Mouse (Mus musculus): ENCODE data around the gene Ssc4d.
A peak's percentile ranks its signal among the peaks of the same experiment; 100 is the strongest.

Ssc4d gene

DNA sequence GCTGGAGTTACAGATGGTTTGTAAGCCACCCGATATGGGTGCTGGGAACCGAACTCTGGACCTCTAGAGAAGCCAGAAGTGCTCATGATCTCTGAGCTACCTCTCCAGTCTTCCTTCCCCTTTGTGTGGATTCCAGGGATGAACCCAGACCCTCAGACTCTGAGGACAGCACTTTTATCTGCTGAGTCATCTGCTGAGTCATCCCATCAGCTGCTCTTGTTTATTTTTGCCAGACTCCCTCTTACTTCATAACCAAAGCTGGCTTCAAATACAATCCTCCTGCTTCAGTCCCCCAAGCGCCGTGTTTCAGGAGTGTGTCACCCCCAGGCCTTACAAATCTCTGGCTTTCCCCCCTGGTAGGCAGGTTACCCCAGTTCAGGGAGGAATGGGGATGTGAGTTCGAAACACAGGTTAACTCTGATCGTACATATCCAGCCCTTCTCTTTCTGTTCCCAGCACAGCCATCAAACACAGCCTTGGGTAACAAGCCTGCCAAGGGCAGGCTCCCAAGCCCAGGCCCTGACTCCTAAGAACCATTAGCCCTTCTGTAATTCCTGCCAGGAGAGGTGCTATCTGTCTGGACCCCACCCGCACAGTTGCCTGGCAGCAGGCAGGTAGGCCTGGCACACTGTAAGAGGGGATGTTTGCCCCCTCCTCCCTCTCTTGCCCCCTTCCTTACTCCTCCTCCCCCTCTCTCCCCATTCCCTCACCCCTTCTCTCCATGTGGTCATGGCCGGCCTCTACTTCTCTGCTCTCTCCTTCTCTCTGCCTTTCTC, 1.8 kb upstream of the Ssc4d start:
- no peak for DNase-seq (ENCODE audit: low spot score in 2 of 2)

DNA sequence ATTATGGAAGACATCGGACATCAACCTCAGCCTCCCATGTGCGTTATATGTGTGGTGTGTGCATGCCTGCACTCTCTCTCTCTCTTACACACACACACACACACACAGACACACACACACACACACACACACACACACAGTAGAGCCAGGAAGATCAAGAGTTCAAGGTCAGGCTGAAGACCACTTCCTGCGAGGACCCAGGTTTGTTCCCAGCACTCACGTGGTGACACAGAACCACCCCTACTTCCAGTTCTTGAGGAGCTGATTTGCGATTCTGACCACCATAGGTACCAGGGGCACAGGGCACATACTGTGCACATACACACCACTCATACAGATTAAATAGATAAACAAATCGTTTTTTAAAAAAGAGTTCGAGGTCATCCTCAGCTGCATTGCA, 2.5 kb downstream of the Ssc4d start:
- DNase-seq (ENCODE audit: low spot score in 2 of 2) = no peak

DNA sequence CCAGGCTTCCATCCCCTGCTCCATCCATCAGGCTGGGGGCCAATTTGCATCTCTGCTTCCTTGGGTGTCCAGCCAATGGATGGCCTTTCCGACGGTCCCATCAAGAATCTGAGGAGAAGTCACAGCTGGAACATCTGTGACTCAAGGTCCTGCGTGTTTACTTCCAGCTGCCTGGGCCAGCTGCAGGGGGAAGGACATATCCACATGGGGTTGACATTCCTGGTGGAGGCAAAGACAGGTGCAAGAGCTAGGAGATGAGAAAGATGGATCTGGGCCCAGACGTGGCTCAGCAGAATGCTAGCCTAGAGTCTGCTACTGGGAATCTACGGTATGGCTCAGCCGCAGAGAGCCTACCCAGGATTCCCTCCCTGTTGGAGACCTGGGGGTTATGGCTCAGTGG, 4.1 kb downstream of the Ssc4d start:
- no peak for DNase-seq (ENCODE audit: low spot score in 2 of 2)

DNA sequence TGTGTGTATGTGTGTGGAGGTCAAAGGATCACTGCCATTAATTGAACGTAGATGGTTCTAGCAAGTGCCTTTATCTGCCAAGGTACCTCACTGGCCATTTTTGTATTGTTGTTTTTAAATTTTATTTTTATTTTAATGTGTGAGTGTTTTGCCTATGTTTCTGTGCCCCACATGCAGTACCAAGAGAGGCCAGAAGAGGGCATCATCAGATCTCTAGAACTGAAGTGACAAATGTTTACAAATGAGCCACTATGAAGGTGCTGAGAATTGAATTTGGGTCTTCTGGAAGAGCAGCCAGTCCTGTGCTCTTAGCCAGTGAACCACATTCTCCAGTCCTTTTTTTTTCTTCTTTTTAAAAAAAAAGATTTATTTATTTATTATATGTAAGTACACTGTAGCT, 5.5 kb downstream of the Ssc4d start:
- peak in 1 of 2 experiments; percentile 57 for DNase-seq (ENCODE audit: low spot score in 2 of 2)

DNA sequence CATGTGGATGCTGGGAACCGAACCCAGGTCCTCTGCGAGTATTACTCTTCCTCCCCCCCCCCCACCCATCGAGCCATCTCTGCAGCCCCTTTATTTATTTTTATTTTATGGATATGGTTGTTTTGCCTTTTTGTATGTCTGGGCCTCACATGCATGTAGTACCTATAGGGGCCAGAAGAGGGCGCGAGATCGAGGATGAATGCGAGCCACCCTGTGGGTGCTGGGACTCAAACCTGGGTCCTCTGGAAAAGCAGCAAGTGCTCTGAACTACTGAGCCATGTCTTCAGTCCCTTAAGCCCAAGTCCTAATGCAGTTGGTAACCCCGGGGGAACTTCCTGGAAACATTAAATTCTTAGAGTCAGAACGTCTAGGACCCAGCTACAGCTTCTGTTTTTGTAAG, 7.5 kb downstream of the Ssc4d start:
- DNase-seq (ENCODE audit: low spot score in 2 of 2) = no peak

DNA sequence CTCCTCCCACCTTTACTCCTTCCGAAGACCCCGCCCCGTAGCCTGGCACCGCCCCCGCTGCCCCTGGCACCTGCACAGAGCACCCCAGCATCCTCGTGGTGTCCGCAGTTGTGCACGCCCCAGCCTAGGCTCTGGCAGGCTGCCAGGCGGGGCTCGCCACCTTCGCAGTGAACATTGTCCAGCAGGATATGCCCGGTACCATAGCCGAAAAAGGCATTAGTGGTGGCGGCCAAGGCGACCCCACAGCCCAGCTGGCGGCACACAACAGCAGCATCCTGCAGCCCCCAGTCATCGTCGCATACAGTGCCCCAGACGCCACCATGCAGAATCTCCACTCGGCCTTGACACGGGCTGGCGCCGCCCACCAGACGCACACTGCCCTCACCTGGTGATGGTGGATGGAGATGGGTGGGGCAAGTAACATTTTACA, 8.8 kb downstream of the Ssc4d start:
- DNase-seq (ENCODE audit: low spot score in 2 of 2) = peak in 1 of 2 experiments; percentile 44

DNA sequence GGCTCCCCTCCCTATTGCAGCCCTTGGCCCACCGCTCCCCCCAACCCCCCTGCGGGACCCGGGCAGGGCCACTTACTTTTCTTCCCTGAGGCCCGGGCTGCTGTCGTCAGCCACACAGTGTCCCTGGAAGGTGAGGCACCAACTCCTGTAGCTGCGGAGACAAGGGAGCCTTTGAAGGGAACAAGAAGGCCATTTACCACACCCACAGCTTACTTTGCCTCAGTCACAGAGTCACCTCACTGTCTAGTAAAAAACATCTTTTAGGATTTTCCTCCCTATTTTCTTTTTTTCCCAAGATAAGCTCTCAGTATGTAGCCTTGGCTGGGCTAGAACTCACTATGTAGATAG, 11.1 kb downstream of the Ssc4d start:
- no peak for DNase-seq (ENCODE audit: low spot score in 2 of 2)

DNA sequence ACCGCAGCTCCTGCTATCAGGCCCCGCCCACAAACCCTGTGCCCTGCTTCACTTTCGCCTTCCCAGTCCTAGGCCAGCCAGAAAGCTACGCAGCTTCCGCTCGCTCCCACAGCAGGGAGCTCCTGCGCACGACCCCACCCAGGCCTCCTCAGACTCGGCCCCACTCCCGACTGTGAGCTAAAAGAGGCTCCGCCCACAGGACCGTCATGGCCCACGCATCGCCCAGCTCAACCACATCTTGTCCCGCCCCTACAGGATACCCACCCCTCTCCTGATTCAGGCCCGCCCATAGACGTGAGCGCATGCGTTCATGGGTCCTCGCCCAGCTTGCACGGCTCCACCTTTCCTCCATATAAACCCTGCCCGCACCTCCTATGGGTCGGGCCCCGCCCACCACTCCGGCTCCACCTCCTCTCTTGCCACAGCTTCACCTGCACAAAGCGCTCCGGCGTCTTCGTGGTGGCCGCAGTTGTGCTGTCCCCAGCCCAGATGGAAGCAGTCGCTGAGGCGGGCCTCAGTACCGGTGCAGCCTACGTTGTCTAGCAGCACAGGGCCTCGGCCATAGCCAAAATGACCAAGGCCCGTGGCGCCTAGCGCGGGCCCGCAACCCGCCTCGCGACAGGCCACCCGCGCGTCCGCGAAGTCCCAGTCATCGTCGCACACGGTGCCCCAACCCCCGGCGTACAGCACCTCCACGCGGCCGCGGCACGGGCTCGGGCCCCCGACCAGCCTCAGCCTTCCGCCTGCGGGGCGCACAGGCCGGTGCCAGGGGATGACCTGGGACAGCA, 11.6 kb downstream of the Ssc4d start:
- DNase-seq (ENCODE audit: low spot score in 2 of 2) = peak; percentile 84 to 94

DNA sequence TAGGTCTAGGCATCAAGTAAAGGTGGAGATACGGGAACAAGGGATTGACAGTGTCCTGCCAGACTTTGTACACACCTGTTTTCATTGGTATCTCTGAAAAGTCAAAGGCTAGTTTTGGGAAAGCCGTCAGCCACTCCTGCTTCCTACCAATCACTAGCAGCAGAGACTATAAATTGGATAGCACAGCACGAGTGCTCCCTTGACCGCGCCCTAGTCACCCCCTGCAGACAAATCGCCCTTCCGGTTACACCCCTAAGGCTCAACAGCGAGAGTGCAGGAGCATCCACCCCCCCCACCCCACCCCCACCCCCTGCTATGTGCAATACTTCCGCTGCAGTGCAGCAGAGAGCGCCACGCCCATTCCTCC, 12.2 kb downstream of the Ssc4d start:
- no peak for DNase-seq (ENCODE audit: low spot score in 2 of 2)

DNA sequence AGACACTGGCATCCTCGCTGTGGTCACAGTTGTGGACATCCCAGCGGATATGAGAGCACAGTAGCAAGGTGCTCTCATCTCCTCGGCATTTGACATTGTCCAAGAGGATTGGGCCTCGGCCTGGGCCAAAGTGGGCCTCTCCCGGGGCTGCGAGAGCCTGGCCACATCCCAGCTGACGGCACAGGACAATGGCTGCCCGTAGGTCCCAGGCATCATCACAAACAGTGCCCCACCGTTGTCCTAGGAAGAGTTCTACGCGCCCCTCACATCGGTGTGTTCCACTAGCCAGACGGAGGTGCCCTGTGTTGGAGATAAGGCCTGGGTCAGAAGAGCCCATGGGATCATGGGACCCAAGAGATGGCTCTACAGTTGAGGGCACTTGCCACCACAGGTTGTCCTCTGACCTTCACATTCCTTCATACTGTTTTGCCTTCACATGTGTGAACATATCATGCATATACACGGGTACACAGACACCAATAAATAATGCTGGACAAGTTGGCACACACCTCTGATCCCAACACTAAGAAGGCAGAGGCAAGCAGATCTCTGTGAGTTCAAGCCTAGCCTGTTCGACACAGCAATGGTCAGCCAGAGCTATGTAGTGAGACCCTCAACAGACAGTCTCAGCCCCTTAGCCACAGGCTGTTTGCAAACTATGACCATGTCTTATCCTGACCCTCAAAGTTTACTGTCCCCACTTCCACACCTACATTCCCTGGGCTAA, 13.3 kb downstream of the Ssc4d start:
- no peak for DNase-seq (ENCODE audit: low spot score in 2 of 2)

DNA sequence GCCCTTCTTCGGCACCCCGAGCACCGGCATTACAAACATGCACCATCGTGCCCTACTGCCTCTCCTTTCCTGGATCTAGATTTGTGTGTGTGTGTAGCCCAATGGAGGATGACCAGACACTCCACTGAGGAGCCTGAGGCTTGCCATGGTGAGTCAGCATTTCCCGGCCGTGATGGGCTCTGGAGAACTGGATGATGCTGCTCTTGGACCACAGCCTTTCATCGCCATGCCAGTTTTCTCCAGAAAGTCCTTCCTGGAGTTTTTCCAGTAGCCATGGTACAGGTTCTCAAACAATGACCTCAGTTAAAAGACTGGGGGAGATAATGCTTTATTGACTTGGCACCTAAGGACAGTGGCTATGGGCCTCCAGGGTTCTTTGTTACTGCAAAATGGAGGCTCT, 14.4 kb downstream of the Ssc4d start:
- no peak for DNase-seq (ENCODE audit: low spot score in 2 of 2)

DNA sequence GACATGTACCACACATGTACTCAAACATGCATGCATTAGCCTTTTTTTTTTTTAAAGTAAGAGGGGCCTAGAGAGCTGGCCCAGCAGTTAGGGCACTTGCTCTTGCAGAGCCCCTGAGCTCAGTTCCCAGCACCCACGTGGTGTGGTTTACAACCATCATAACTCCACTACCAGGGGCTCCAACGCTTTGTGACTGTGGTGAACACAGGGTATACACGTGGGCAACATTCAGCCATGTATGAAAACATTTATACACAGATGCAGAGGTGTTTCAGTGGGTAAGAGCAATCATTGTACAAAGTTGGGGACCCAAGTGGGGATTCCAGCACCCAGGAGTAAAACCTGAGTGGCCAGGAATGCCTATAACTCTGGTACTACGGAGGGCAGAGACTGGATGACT, 16.0 kb downstream of the Ssc4d start:
- no peak for DNase-seq (ENCODE audit: low spot score in 2 of 2)

DNA sequence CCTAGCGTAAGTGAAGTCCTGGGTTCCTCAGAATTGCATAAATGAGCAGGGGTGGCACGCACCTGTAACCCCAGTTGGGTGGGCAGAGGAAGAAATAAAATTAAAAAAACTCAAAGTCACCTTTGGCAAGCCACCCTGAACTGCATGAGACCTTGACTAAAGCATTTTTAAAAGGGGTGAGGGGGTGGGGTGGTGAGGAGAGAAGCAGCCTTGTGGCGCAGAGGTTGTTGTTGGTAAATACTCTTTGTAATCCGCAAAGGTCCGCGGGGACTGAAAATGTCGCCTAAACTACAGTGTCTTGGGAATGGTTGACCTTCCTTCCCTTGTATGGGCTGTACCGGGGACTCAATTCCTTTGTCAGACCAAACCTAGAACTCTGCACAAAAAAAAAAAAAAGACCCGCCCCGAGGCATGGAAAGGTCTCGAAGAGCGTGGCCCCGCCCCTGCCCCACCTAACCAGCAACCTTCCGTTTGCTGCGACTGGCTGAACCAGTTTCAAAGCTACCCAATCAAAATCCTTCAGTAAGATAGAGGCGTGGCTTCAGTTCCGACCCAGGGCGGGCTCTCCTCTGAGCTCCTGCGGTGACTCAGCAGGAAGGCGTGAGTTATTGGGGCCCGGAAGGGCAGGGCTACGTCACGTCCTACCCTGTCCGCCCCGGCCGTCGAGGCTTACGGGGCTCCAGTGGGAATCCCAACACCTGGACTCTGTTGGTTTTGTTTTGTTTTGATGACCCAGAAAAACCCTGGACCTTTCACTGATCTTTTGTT, 16.9 kb downstream of the Ssc4d start:
- peak; percentile 61 to 76 for DNase-seq (ENCODE audit: low spot score in 2 of 2)

DNA sequence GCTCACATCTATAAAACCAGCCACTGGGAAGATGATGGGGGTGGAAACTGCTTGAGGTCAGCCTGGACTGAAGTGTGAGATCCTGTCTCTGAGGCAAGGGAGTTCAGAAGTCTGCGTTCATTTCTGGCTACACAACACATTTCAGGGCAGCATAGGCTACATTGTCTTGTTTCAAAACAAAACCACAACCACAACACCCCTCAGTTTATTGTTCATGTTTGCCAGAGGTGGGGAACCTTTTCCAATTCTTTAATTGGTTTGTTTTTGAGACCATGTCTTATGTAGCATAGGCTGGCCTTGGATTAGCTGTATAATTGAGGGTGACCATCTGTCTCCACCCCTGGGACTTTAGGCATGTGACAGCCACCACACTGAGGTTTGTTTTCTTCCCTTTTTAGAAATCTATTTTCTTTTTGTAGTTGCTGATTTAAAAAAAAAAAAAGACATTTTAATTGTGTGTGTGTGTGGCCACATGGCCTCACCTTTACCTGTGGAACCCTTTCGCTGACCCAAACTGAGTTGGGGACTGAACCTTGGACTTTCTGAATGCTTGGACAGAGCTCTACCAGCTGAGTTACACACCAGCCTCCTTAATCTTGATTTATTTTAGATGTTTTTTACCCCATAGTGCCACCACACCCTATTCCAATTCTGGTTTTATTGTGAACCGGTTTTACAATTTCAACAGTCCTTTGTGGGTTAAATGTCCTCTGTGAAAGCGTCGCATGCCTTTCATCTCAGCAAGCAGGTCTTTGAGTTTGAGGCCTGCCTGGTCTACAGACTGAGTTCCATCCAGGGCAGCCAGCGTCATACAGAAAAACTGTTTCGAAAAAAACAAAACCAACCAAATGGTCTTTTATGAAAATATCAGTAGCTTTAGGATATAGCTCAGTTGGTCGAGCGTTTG, 17.8 kb downstream of the Ssc4d start:
- DNase-seq (ENCODE audit: low spot score in 2 of 2) = no peak

DNA sequence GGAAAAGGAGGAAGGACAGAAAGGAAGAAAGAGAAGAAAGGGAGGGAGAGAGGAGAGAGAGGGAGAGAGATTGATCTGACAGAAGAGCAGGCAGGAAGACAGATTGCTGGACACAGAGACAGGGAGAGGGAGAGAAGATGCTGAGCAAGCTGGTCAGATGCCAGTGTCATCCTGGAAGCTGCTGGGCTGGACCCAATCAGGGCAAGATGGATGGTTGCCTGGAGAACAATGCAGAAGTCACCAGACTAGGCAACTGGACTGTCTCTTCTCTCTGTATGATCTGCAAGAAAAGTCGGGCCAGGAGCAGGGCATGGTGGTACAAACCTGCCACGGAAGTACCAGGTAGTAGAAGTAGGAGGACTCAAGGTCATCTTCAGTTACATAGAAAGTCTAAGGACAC, 21.5 kb downstream of the Ssc4d start:
- DNase-seq (ENCODE audit: low spot score in 2 of 2) = no peak

DNA sequence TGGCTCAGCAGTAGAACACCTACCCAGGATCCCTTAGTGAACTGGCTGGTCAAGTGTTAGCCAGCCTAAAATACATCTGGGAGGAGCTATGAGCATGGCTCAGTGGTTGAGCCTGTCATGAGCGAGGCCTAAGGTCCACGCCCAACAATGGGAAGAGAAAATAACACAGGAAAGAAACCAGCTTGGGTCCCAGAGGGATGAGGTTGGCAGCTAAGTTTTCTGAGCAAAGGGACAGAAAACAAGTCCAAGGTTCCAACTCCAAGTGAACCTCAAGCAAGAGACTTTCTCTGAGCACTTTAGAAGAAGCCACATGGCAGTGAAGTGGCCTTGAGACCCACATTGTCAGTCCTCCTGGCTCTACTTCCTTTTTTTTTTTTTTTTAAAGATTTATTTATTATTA, 22.7 kb downstream of the Ssc4d start:
- no peak for DNase-seq (ENCODE audit: low spot score in 2 of 2)

DNA sequence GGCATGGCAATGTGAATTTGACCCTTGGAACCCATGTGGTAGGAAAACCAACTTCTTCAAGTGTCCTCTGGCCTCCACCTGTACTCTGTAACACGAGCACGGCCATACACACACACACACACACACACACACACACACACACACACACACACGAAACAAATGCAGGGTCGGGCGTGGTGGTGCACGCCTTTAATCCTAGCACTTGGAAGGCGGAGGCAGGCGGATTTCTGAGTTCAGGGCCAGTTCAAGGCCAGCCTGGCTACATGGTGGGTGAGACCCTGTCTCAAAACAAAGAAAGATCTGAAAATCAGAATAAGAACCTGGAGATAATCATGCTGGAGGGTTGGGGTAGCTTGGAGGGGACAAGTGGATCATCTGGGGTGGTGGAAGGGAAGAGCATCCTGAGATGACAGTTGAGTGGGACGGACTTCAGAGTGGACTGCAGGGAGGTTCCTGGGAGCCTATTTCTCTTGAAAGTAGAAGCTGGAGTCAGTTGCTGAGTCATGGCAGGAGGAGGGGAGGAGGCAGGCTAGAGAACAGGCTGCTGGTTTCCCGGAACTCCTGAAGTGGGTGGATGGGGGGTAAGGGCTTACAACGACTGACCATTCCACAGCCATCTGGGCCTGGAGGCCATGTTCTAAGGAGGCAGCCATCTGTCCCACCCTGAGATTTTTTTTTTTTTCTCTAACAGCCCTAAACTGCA, 23.5 kb downstream of the Ssc4d start:
- DNase-seq (ENCODE audit: low spot score in 2 of 2) = no peak

DNA sequence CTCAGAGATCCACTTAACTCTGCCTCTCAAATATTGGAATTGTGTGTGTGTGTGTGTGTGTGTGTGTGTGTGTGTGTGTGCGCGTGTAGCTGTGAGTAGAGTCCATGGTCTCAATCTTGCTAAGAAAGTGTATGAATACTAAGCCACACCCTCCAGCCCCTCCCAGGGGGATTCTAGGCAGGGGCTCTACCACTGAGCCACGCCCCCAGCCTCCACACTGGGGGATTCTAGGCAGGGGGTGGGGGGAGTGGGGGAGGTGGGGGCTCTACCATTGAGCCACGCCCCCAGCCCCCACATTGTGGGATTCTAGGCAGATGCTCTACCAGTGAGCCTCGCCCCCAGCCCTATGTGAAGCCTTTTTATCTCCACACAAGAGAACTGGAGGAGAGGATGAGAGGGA, 27.7 kb downstream of the Ssc4d start:
- no peak for DNase-seq (ENCODE audit: low spot score in 2 of 2)

DNA sequence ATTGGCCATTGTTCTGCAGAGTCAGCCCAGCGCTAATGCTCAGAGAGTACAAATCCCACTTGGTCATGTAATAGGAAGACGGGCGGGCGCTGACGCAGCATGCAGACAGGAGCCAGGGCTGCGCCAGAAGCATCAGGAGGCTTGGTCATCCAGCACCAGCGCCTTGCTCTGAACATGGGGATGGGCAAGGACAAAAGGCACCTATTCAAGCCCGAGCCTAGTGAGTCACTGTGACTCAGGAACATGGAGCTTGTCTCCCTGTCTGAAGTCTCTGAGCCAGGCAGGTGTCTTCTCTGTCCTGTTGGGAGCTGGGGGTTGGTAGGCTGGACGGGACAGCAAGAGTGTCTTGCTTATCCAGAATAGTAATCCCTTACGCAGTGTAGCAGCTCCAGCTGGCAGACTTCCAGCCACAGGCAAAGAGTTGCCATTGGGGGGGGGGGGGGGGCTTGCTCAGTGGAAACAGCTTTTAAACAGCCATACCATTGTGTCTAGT, 28.4 kb downstream of the Ssc4d start:
- no peak for DNase-seq (ENCODE audit: low spot score in 2 of 2)

DNA sequence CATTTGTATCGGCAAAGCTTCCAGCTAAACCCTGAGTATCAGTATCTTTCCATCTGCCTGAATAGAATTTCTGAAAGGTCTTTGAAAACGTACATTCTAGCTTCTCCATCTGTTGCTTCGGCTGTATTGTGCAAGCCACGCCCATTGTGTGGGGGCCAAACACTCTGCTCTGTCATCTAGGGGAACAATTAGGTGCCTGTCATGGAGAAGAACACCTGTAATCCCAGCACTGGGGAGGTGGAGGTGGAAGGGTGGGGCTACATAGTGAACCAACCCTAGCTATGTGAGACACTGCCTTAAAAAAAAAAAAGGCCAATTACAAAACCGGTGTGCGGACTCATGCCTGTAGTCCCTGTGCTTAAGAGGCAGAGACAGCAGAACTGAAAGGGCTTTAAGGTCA, 31.6 kb downstream of the Ssc4d start:
- no peak for DNase-seq (ENCODE audit: low spot score in 2 of 2)

Data from cerebellum, postnatal 4 days (tissue).